Mouse (Mus musculus): ENCODE measurements around the gene Ear14. TPM values are rescaled to one million over a fixed set of nuclear protein-coding genes. Genes with fewer than 3 reads are reported as not detected.
"Not testable (repeated sequence)": the region's sequence is repeated elsewhere in the genome, so short reads cannot be mapped to it uniquely, and the experiment has no call there.

The Ear14 gene
- not detected in 2 replicates for polyA plus RNA-seq (2016; fragmentation: Nextera tagmentation; extraction: Ambion mirVana)

- 92% methylated on average over 2 of the region's 2 CpGs for whole genome bisulfite sequencing
- Histone ChIP-seq H3K27ac (replicated peaks) (no peak within 1 kb of the TSS), H3K4me3 (no peak within 1 kb of the TSS), H3K36me3 (replicated peaks) (no peaks in the 10 kb centered on the region), H3K4me1 (no peaks in the 10 kb centered on the region), H3K9me3 (no peaks in the 10 kb centered on the region), H3K27me3 (replicated peaks; ENCODE audit: low read depth, poor library complexity, severe bottlenecking) (no peaks in the 10 kb centered on the region)
- DNase-seq (ENCODE audit: low spot score) = no peak
These were observed at the start of gene Ear14 for GRCm38 (mm10) chr14:51203115-51203514. Ear14 (plus strand) TSS chr14:51203391.

GRCm38 (mm10) chr14:51156056-51156735 lies 47.0 kb upstream of the Ear14 start:
- 90% methylated on average over 5 of the region's 5 CpGs for WGBS
- DNase-seq (ENCODE audit: low spot score) = no peak
- no peak overlapping the region for H3K27ac ChIP-seq (replicated peaks)
- H3K36me3 ChIP-seq (replicated peaks) = no peaks in the 10 kb centered on the region
- H3K4me1 ChIP-seq = no peaks in the 10 kb centered on the region
- H3K4me3 ChIP-seq = no peak overlapping the region
- no peaks in the 10 kb centered on the region for H3K9me3 ChIP-seq
- no peaks in the 10 kb centered on the region for H3K27me3 ChIP-seq (replicated peaks; ENCODE audit: low read depth, poor library complexity, severe bottlenecking)

GRCm38 (mm10) chr14:51156736-51157068 lies 46.5 kb upstream of the Ear14 start:
- Histone ChIP-seq H3K27me3 (replicated peaks; ENCODE audit: low read depth, poor library complexity, severe bottlenecking) (no peaks in the 10 kb centered on the region), H3K4me3 (no peak overlapping the region), H3K4me1 (no peaks in the 10 kb centered on the region), H3K9me3 (no peaks in the 10 kb centered on the region), H3K27ac (replicated peaks) (no peak overlapping the region), H3K36me3 (replicated peaks) (no peaks in the 10 kb centered on the region)
- DNase-seq (ENCODE audit: low spot score) = no peak
- 92% methylated on average over 4 of the region's 4 CpGs for WGBS

GRCm38 (mm10) chr14:51157072-51157471 lies 46.1 kb upstream of the Ear14 start:
- WGBS = 96% methylated on average over 1 of the region's 1 CpGs
- DNase-seq (ENCODE audit: low spot score) = no peak
- no peaks in the 10 kb centered on the region for H3K27me3 ChIP-seq (replicated peaks; ENCODE audit: low read depth, poor library complexity, severe bottlenecking)
- no peak overlapping the region for H3K4me3 ChIP-seq
- H3K9me3 ChIP-seq = no peaks in the 10 kb centered on the region
- no peaks in the 10 kb centered on the region for H3K36me3 ChIP-seq (replicated peaks)
- no peaks in the 10 kb centered on the region for H3K4me1 ChIP-seq
- no peak overlapping the region for H3K27ac ChIP-seq (replicated peaks)

DNA sequence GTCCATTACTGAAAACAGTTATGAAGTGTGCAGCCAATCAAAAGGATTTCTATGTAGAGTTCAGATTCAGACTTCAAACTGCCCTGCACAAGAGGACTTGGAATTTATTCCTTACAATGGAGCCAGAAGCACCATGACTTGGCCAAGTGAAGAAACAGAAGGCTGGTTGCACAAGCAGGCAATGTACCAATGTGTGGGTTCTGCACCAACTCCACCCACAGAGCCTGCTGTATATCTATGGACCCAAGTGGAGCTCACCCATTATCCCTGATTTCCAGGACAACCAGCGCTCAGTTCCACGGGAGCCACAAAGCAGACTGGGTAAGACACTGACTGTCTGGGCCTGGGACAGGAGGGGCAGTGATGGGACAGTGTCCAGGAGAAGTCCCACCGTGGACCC lies 41.2 kb upstream of the Ear14 start, which contains the start of gene Rnase2b:
Gene Rnase2b, plus strand, starts transcription at position 285 of the 400 bp plus-strand sequence.
- not testable (repeated sequence) for H3K27ac ChIP-seq (replicated peaks); H3K4me3 ChIP-seq; H3K9me3 ChIP-seq; DNase-seq (ENCODE audit: low spot score); H3K27me3 ChIP-seq (replicated peaks; ENCODE audit: low read depth, poor library complexity, severe bottlenecking); H3K4me1 ChIP-seq; H3K36me3 ChIP-seq (replicated peaks)
- WGBS = 96% methylated on average over 3 of the region's 3 CpGs

- not testable (repeated sequence) for H3K9me3 ChIP-seq; H3K27ac ChIP-seq (replicated peaks); H3K4me3 ChIP-seq; DNase-seq (ENCODE audit: low spot score); H3K36me3 ChIP-seq (replicated peaks); H3K4me1 ChIP-seq; H3K27me3 ChIP-seq (replicated peaks; ENCODE audit: low read depth, poor library complexity, severe bottlenecking)
- WGBS = 92% methylated on average over 6 of the region's 6 CpGs
These were observed 39.9 kb upstream of the Ear14 start for GRCm38 (mm10) chr14:51163323-51163722.

GRCm38 (mm10) chr14:51165435-51165834 lies 37.8 kb upstream of the Ear14 start:
- no peak for DNase-seq (ENCODE audit: low spot score)
- no peaks in the 10 kb centered on the region for H3K4me1 ChIP-seq
- WGBS = 92% methylated on average over 1 of the region's 1 CpGs
- H3K9me3 ChIP-seq = no peaks in the 10 kb centered on the region
- no peak overlapping the region for H3K4me3 ChIP-seq
- H3K27ac ChIP-seq (replicated peaks) = no peak overlapping the region
- H3K36me3 ChIP-seq (replicated peaks) = no peaks in the 10 kb centered on the region
- no peaks in the 10 kb centered on the region for H3K27me3 ChIP-seq (replicated peaks; ENCODE audit: low read depth, poor library complexity, severe bottlenecking)

GRCm38 (mm10) chr14:51166068-51166467 lies 37.1 kb upstream of the Ear14 start:
- no peaks in the 10 kb centered on the region for H3K27me3 ChIP-seq (replicated peaks; ENCODE audit: low read depth, poor library complexity, severe bottlenecking)
- no peak for DNase-seq (ENCODE audit: low spot score)
- no peaks in the 10 kb centered on the region for H3K9me3 ChIP-seq
- no peak overlapping the region for H3K27ac ChIP-seq (replicated peaks)
- H3K4me1 ChIP-seq = no peaks in the 10 kb centered on the region
- no peak overlapping the region for H3K4me3 ChIP-seq
- no peaks in the 10 kb centered on the region for H3K36me3 ChIP-seq (replicated peaks)

- H3K9me3 ChIP-seq; H3K27ac ChIP-seq (replicated peaks); H3K36me3 ChIP-seq (replicated peaks); H3K4me3 ChIP-seq; H3K27me3 ChIP-seq (replicated peaks; ENCODE audit: low read depth, poor library complexity, severe bottlenecking); H3K4me1 ChIP-seq: not testable (repeated sequence)
- 35% methylated on average over 9 of the region's 9 CpGs for WGBS
- DNase-seq (ENCODE audit: low spot score) = peak; percentile 57
These were observed 30.9 kb upstream of the Ear14 start for GRCm38 (mm10) chr14:51172095-51172865.

- H3K36me3 ChIP-seq (replicated peaks); H3K27me3 ChIP-seq (replicated peaks; ENCODE audit: low read depth, poor library complexity, severe bottlenecking); DNase-seq (ENCODE audit: low spot score); H3K4me3 ChIP-seq; H3K4me1 ChIP-seq; H3K27ac ChIP-seq (replicated peaks); H3K9me3 ChIP-seq: not testable (repeated sequence)
- 53% methylated on average over 4 of the region's 4 CpGs for WGBS
These were observed 30.2 kb upstream of the Ear14 start for GRCm38 (mm10) chr14:51172947-51173346.

- no peaks in the 10 kb centered on the region for H3K9me3 ChIP-seq
- H3K4me3 ChIP-seq = no peak overlapping the region
- no peak for DNase-seq (ENCODE audit: low spot score)
- no peak overlapping the region for H3K27ac ChIP-seq (replicated peaks)
- no peaks in the 10 kb centered on the region for H3K4me1 ChIP-seq
- WGBS = 63% methylated on average over 4 of the region's 4 CpGs
- no peaks in the 10 kb centered on the region for H3K27me3 ChIP-seq (replicated peaks; ENCODE audit: low read depth, poor library complexity, severe bottlenecking)
- no peaks in the 10 kb centered on the region for H3K36me3 ChIP-seq (replicated peaks)
These were observed 29.3 kb upstream of the Ear14 start for GRCm38 (mm10) chr14:51173843-51174242.

DNA sequence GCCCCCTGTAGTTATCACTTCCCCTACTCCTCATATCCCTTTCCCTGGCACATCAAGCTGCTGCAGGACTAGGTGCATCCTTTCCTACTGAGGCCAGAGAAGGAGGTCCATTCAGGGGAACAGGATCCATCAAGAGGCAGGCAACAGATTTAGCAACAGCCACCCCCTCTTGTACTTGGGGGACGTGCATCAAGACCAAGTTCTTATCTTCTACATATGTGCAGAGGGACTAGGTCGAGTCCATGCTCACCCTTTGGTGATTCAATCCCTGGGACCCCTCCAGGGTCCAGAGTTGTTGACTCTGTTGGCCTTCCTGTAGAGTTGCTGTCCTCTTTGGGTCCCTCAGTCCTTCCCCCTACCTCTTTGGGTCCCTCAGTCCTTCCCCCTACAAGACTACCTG lies 22.1 kb upstream of the Ear14 start:
- not testable (repeated sequence) for H3K27me3 ChIP-seq (replicated peaks; ENCODE audit: low read depth, poor library complexity, severe bottlenecking); H3K4me3 ChIP-seq; H3K36me3 ChIP-seq (replicated peaks); H3K27ac ChIP-seq (replicated peaks); H3K4me1 ChIP-seq; DNase-seq (ENCODE audit: low spot score); H3K9me3 ChIP-seq
- WGBS = 82% methylated on average over 2 of the region's 2 CpGs

DNA sequence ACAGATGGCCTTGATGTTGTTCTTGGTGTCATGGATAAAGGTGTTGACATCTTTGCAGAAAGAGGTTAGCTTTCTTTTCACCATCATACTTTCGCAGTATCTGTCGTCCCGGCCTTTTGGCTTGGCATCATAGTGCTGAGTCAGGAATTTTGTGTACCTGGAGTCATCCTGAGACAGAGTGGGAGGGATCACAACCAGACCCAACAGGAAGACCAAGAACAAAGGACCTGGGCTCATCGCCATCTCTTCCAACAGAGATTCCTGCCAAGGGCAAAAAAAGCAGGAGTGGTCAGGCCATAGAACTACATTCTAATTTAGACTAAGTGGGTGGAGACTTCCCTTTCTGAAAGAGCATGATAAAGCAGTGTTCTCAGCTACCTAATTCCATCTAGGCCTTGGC lies 7.5 kb upstream of the Ear14 start:
- DNase-seq (ENCODE audit: low spot score) = no peak
- H3K27me3 ChIP-seq (replicated peaks; ENCODE audit: low read depth, poor library complexity, severe bottlenecking) = no peaks in the 10 kb centered on the region
- no peaks in the 10 kb centered on the region for H3K36me3 ChIP-seq (replicated peaks)
- H3K4me1 ChIP-seq = no peaks in the 10 kb centered on the region
- no peak overlapping the region for H3K4me3 ChIP-seq
- H3K9me3 ChIP-seq = no peaks in the 10 kb centered on the region
- no peak overlapping the region for H3K27ac ChIP-seq (replicated peaks)
- 90% methylated on average over 4 of the region's 4 CpGs for WGBS

Data from embryonic facial prominence, embryonic 10.5 days (tissue).